Mouse (Mus musculus) G1E (cell line): ENCODE measurements around the gene Shroom3. TPM values are rescaled to one million over a fixed set of nuclear protein-coding genes. Genes with fewer than 3 reads are reported as not detected.

Source experiments
- ATAC-seq: 2 replicates; pipeline ENCODE4 v1.8.0; 2016; ENCODE audit warnings: mild to moderate bottlenecking; ENCODE audit not compliant: insufficient number of reproducible peaks, poor library complexity, low FRiP score, severe bottlenecking; ENCODE audit errors: extremely low read depth
- DNase-seq: peaks from one replicate; pipeline ENCODE4 v3.0.0; 2012; ENCODE audit warnings: low spot score
- H3K27me3 ChIP-seq: 2 replicates; pipeline ENCODE4 v1.6.1; 2012; ENCODE audit warnings: mild to moderate bottlenecking, low read length, inconsistent platforms; ENCODE audit not compliant: insufficient read depth
- H3K36me3 ChIP-seq: replicated peaks from 2 replicates; pipeline ENCODE3; 2012; ENCODE audit warnings: mild to moderate bottlenecking, inconsistent platforms
- H3K4me1 ChIP-seq: 2 replicates; pipeline ENCODE4 v1.6.1; 2012; ENCODE audit warnings: low read depth, low read length, inconsistent platforms, mixed read lengths; ENCODE audit not compliant: insufficient read depth
- H3K4me3 ChIP-seq: 2 replicates; pipeline ENCODE4 v1.5.1; 2012; ENCODE audit warnings: low read depth, mild to moderate bottlenecking, inconsistent platforms, low read length, moderate library complexity, mixed read lengths
- H3K9me3 ChIP-seq: replicated peaks from 2 replicates; pipeline ENCODE4 v1.6.1; 2012; ENCODE audit warnings: inconsistent platforms
- CTCF ChIP-seq: IDR thresholded peaks from 2 replicates; pipeline ENCODE4 v1.5.1; 2012; ENCODE audit warnings: low read depth, low read length, inconsistent platforms, mixed read lengths
- GATA1 ChIP-seq: IDR thresholded peaks from 2 replicates; pipeline ENCODE4 v1.6.1; 2012; ENCODE audit warnings: borderline replicate concordance, low read length, inconsistent platforms, mixed read lengths
- GATA2 ChIP-seq: IDR thresholded peaks from 2 replicates; pipeline ENCODE4 v1.6.1; 2012; ENCODE audit warnings: low read depth, low read length, inconsistent platforms, borderline replicate concordance
- POLR2AphosphoS5 ChIP-seq: IDR thresholded peaks from 2 replicates; pipeline ENCODE4 v1.6.1; 2012; ENCODE audit warnings: low read depth, low read length, inconsistent platforms; ENCODE audit not compliant: insufficient replicate concordance
- TAL1 ChIP-seq: conservative IDR thresholded peaks from 2 replicates; pipeline ENCODE4 v1.6.1; 2012; ENCODE audit warnings: low read depth, low read length, inconsistent platforms, mixed read lengths
- polyA plus RNA-seq: library from polyadenylated mRNA; stranded (reverse); fragments of >175 nt; gene quantifications from 2 replicates; pipeline ENCODE4 v1.2.3, GENCODE M21; 2012
- total RNA-seq, 2 experiments: library from RNA; stranded (forward) in 1 of 2; stranded (reverse) in 1 of 2; fragments of 200-1000 nt in 1 of 2; fragments of >200 nt in 1 of 2; fragmentation: Nextera tagmentation in 1 of 2; gene quantifications; 2 replicates each; pipeline ENCODE4 v1.2.3; 2014 to 2017

Gene Shroom3
- total and polyA plus RNA-seq, 3 experiments: 0.60 TPM; not detected in 2

- TF ChIP-seq GATA2 (no peak), TAL1 (no peak), POLR2AphosphoS5 (no peak), GATA1 (no peak), CTCF (no peak)
- H3K4me3 ChIP-seq: no peak overlapping the region
These were observed 126.1 kb downstream of the Shroom3 start for GRCm38 (mm10) chr5:92809416-92809750.

DNA sequence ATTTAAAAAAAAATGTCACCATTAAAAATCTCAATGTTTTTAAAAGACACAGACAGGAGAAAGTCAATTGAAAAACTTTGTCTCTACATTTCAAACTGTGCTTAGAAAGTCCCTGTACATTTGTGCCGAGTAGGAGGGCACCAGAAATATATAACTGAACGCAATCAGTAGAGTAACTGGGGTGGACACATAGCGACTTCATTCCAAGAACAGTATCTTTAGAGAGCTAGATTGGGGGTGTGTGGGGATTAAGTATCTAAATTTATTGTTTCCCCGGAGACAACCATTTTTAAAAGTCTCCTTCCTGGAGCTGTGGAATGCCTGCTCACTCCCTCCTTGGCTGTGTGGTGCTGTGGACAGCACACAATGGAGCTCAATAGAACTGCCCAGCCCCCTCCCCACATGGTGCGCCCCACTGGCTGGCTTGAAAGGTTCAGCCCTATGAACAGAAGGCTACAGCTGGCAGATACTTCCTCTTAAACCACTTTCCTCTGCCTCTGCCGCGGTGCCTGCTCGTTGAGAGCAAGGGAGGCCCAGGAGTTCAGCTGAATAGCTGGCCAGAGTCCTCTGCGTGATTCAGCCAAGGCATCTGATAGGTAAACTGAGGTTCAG lies 127.8 kb downstream of the Shroom3 start:
- ATAC-seq (no peak), DNase-seq (no peak)
- no peak for TF ChIP-seq POLR2AphosphoS5
- TF ChIP-seq GATA2: no peak
- no peak for TF ChIP-seq GATA1
- TF ChIP-seq CTCF: no peak
- TF ChIP-seq TAL1: no peak
- peaks cover 9% of the 10 kb centered on the region; the same call in 1 of the 2 replicates for H3K9me3 ChIP-seq
- no peak overlapping the region for H3K4me3 ChIP-seq
- H3K27me3 ChIP-seq: peaks cover 6% of the 10 kb centered on the region
- H3K4me1 ChIP-seq: no peaks in the 10 kb centered on the region
- no peaks in the 10 kb centered on the region for H3K36me3 ChIP-seq

More at GRCm38 (mm10) chr5:92809416-92809750, 126.1 kb downstream of the Shroom3 start:
- ATAC-seq (no peak), DNase-seq (no peak)
- peaks cover 9% of the 10 kb centered on the region; the same call in 1 of the 2 replicates for H3K9me3 ChIP-seq
- no peaks in the 10 kb centered on the region for H3K36me3 ChIP-seq
- no peaks in the 10 kb centered on the region for H3K4me1 ChIP-seq
- H3K27me3 ChIP-seq: peaks cover 6% of the 10 kb centered on the region

GRCm38 (mm10) chr5:92811761-92812160 lies 128.5 kb downstream of the Shroom3 start:
- DNase-seq: no peak
- no peak overlapping the region for H3K4me3 ChIP-seq
- H3K9me3 ChIP-seq: peaks cover 9% of the 10 kb centered on the region; the same call in 1 of the 2 replicates
- TF ChIP-seq GATA2 (no peak), POLR2AphosphoS5 (no peak), GATA1 (no peak), TAL1 (no peak), CTCF (no peak)
- no peak for ATAC-seq
- no peaks in the 10 kb centered on the region for H3K36me3 ChIP-seq
- peaks cover 6% of the 10 kb centered on the region for H3K27me3 ChIP-seq
- H3K4me1 ChIP-seq: no peaks in the 10 kb centered on the region

GRCm38 (mm10) chr5:92812936-92813335 lies 129.7 kb downstream of the Shroom3 start:
- TF ChIP-seq GATA2 (no peak), POLR2AphosphoS5 (no peak), GATA1 (no peak), CTCF (no peak), TAL1 (no peak)
- H3K9me3 ChIP-seq: peaks cover 3% of the 10 kb centered on the region; the same call in 1 of the 2 replicates

GRCm38 (mm10) chr5:92813562-92813961 lies 130.3 kb downstream of the Shroom3 start:
- ATAC-seq (no peak), DNase-seq (no peak)
- H3K4me1 ChIP-seq: no peaks in the 10 kb centered on the region
- TF ChIP-seq TAL1 (no peak), POLR2AphosphoS5 (no peak), GATA1 (no peak)
- H3K4me3 ChIP-seq: no peak overlapping the region
- peaks cover 6% of the 10 kb centered on the region for H3K27me3 ChIP-seq
- peaks cover 3% of the 10 kb centered on the region; the same call in 1 of the 2 replicates for H3K9me3 ChIP-seq
- H3K36me3 ChIP-seq: no peaks in the 10 kb centered on the region

More at GRCm38 (mm10) chr5:92812936-92813335, 129.7 kb downstream of the Shroom3 start:
- Histone ChIP-seq H3K36me3 (no peaks in the 10 kb centered on the region), H3K4me1 (no peaks in the 10 kb centered on the region), H3K4me3 (no peak overlapping the region), H3K27me3 (peaks cover 6% of the 10 kb centered on the region)
- DNase-seq (no peak), ATAC-seq (no peak)

DNA sequence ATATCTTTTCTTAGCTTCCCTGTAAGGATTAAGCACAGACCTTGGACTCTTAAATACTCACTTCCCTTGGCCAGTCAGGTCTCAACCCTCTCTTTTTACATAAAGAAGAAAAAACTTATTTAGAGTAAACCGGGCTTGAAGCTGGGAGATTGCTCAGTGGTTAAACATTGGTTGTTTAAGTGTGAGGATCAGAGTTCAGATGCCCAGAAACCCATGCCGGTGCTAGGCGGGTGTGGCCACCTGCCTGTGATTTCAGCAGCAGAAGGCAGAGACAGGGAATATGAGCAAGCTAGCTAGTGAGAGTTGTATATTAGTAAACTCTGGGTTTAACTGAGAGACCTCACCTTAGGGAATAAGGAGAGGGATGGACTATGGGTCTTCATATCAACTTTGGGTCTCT lies 131.4 kb downstream of the Shroom3 start:
- Histone ChIP-seq H3K36me3 (no peaks in the 10 kb centered on the region), H3K4me1 (no peaks in the 10 kb centered on the region), H3K27me3 (no peaks in the 10 kb centered on the region; the same call in 1 of the 2 replicates), H3K4me3 (no peak overlapping the region), H3K9me3 (peaks cover under 1% of the 10 kb centered on the region; the same call in 1 of the 2 replicates)
- ATAC-seq (no peak), DNase-seq (no peak)
- no peak for TF ChIP-seq GATA2
- TF ChIP-seq TAL1: no peak
- no peak for TF ChIP-seq GATA1
- TF ChIP-seq POLR2AphosphoS5: no peak
- no peak for TF ChIP-seq CTCF
